Mouse (Mus musculus) spleen, adult 2 months (tissue): ENCODE results near the gene Ndel1.

Source experiments
- CTCF ChIP-seq: fragments of 200-500 bp; IDR thresholded peaks from 2 replicates; pipeline ENCODE4 v1.5.1; 2011; ENCODE audit warnings: mild to moderate bottlenecking, inconsistent platforms; ENCODE audit not compliant: insufficient read depth, insufficient read length, insufficient replicate concordance; ENCODE audit errors: extremely low read depth
- POLR2A ChIP-seq: fragments of 200-500 bp; IDR thresholded peaks from 2 replicates; pipeline ENCODE4 v1.6.1; 2011; ENCODE audit warnings: low read depth, low read length, inconsistent platforms

DNA sequence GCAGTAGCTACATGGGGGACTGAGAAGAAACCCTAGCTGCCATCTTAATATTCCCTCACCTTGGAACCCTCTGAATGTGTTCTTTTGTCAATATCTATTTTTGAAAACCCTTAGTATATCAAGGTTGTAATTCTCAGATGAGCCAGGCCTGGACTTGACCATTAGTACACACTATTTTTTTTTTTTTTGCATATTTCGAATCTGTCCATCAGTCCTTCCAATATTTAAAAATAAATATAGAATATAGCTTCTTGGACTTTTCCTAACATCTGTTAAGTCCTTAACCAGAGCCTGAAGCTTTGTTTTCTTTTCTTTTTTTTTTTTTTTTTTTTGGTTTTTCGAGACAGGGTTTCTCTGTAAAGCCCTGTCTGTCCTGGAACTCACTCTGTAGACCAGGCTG is 12.2 kb upstream of the Ndel1 start:
- TF ChIP-seq CTCF (no peak), POLR2A (no peak)
